Mouse (Mus musculus): ENCODE data around the gene Sfpq. TPM values are rescaled to one million over a fixed set of nuclear protein-coding genes. Genes with fewer than 3 reads are reported as not detected.

Gene Sfpq
- total RNA-seq, 1 experiment: 384 TPM

- Histone ChIP-seq H3K36me3 (ENCODE audit: control insufficient read depth, insufficient read depth, low read length, poor library complexity, severe bottlenecking) (no peaks in the 10 kb centered on the region), H3K9me3 (ENCODE audit: control insufficient read depth, insufficient read depth, low read depth, low read length) (no peaks in the 10 kb centered on the region), H3K9ac (ENCODE audit: insufficient read depth, low read depth, low read length, poor library complexity, severe bottlenecking) (no peak overlapping the region), H3K4me1 (ENCODE audit: control insufficient read depth in 2 of 2, insufficient read depth in 2 of 2, low read length in 2 of 2, poor library complexity in 1 of 2) (peaks cover 0 to 2% of the 10 kb centered on the region in 2 experiments; a peak in 2 of 4 replicates), H3K27ac (ENCODE audit: insufficient read depth, low read depth, low read length, poor library complexity, severe bottlenecking) (no peak overlapping the region), H3K4me3 (ENCODE audit: insufficient read depth in 1 of 2, low read depth in 1 of 2, low read length in 2 of 2, poor library complexity in 1 of 2, severe bottlenecking in 1 of 2) (no peak overlapping the region)
- no peak for DNase-seq (ENCODE audit: low read depth, low spot score)
- no peak for TF ChIP-seq HCFC1 (IDR thresholded peaks at IDR 0.05; ENCODE audit: borderline replicate concordance, insufficient read depth, low read length)
- TF ChIP-seq ZC3H11A (IDR thresholded peaks at IDR 0.05; ENCODE audit: borderline replicate concordance, low read depth, low read length): no peak
- TF ChIP-seq ZNF384 (IDR thresholded peaks at IDR 0.05; ENCODE audit: low read depth, low read length): no peak
- no peak for TF ChIP-seq CHD2 (IDR thresholded peaks at IDR 0.05; ENCODE audit: low read depth, low read length)
- TF ChIP-seq MAFK (IDR thresholded peaks at IDR 0.05; ENCODE audit: insufficient read depth, low read depth, low read length): no peak
- in situ Hi-C loops (cut with MboI; ENCODE audit: low sequenced_read_pairs in 2 of 2, unreplicated experiment in 2 of 2): no loop called here
Measured at GRCm38 (mm10) chr4:127083131-127083530, 62.0 kb downstream of the Sfpq start.

GRCm38 (mm10) chr4:127085761-127086160 lies 64.6 kb downstream of the Sfpq start:
- no peak overlapping the region for H3K27ac ChIP-seq (ENCODE audit: insufficient read depth, low read depth, low read length, poor library complexity, severe bottlenecking)
- no peak for DNase-seq (ENCODE audit: low read depth, low spot score)
- no peak overlapping the region for H3K4me3 ChIP-seq (ENCODE audit: insufficient read depth in 1 of 2, low read depth in 1 of 2, low read length in 2 of 2, poor library complexity in 1 of 2, severe bottlenecking in 1 of 2)
- H3K4me1 ChIP-seq (ENCODE audit: control insufficient read depth in 2 of 2, insufficient read depth in 2 of 2, low read length in 2 of 2, poor library complexity in 1 of 2): no peaks in the 10 kb centered on the region
- H3K9ac ChIP-seq (ENCODE audit: insufficient read depth, low read depth, low read length, poor library complexity, severe bottlenecking): no peak overlapping the region
- peaks cover 6% of the 10 kb centered on the region for H3K36me3 ChIP-seq (ENCODE audit: control insufficient read depth, insufficient read depth, low read length, poor library complexity, severe bottlenecking)
- H3K9me3 ChIP-seq (ENCODE audit: control insufficient read depth, insufficient read depth, low read depth, low read length): no peaks in the 10 kb centered on the region
- no peak for TF ChIP-seq ZNF384 (IDR thresholded peaks at IDR 0.05; ENCODE audit: low read depth, low read length)
- no peak for TF ChIP-seq ZC3H11A (IDR thresholded peaks at IDR 0.05; ENCODE audit: borderline replicate concordance, low read depth, low read length)
- no peak for TF ChIP-seq CHD2 (IDR thresholded peaks at IDR 0.05; ENCODE audit: low read depth, low read length)
- TF ChIP-seq MAFK (IDR thresholded peaks at IDR 0.05; ENCODE audit: insufficient read depth, low read depth, low read length): no peak
- TF ChIP-seq HCFC1 (IDR thresholded peaks at IDR 0.05; ENCODE audit: borderline replicate concordance, insufficient read depth, low read length): no peak
- in situ Hi-C loops (cut with MboI; ENCODE audit: low sequenced_read_pairs in 2 of 2, unreplicated experiment in 2 of 2): no loop called here

Other genes starting within 250 kb of the Sfpq start
- gene Zmym4, start 53.2 kb upstream of the Sfpq start, total RNA-seq (2012; rRNA removed): 40.5 and 44.0 TPM in 2 replicates
- gene Zmym1, start 39.8 kb downstream of the Sfpq start, total RNA-seq (2012; rRNA removed): 42.9 and 56.8 TPM in 2 replicates
- 18.1 and 18.2 TPM in 2 replicates for gene Zmym6, start 56.1 kb downstream of the Sfpq start, total RNA-seq (2012; rRNA removed)
- gene Tmem35b, start 102.4 kb downstream of the Sfpq start, total RNA-seq (2012; rRNA removed): 3.7 and 4.8 TPM in 2 replicates
- 8.8 and 14.1 TPM in 2 replicates for gene Dlgap3, start 147.9 kb downstream of the Sfpq start, total RNA-seq (2012; rRNA removed)
- 50.2 and 72.6 TPM in 2 replicates for gene Smim12, start 222.5 kb downstream of the Sfpq start, total RNA-seq (2012; rRNA removed)